Mouse (Mus musculus): Measurements from ENCODE around the gene Dynlt1f. TPM values are rescaled to one million over a fixed set of nuclear protein-coding genes. Genes with fewer than 3 reads are reported as not detected.
"Not testable (repeated sequence)": the region's sequence is repeated elsewhere in the genome, so short reads cannot be mapped to it uniquely, and the experiment has no call there.

Gene Dynlt1f
- polyA plus RNA-seq (2015; fragmentation: Nextera tagmentation; extraction: Ambion mirVana): 234 and 259 TPM in 2 replicates

- H3K9me3 ChIP-seq (replicated peaks); H3K36me3 ChIP-seq; H3K4me1 ChIP-seq; H3K27me3 ChIP-seq: not testable (repeated sequence)
- peak within 1 kb of the TSS; percentile 58 for H3K4me2 ChIP-seq
- H3K4me3 ChIP-seq (replicated peaks): peak within 1 kb of the TSS; percentile 61
- H3K27ac ChIP-seq: peak within 1 kb of the TSS; percentile 78
- 4% methylated on average over 24 of the region's 33 CpGs for WGBS
- peak; percentile 97 for ATAC-seq (replicated peaks; ENCODE audit: low FRiP score)
- peak within 1 kb of the TSS; percentile 57 for H3K9ac ChIP-seq
Observed at GRCm38 (mm10) chr17:6655567-6656281, at the start of gene Dynlt1f. TSS of gene Dynlt1f (minus strand) at chr17:6655900.

DNA sequence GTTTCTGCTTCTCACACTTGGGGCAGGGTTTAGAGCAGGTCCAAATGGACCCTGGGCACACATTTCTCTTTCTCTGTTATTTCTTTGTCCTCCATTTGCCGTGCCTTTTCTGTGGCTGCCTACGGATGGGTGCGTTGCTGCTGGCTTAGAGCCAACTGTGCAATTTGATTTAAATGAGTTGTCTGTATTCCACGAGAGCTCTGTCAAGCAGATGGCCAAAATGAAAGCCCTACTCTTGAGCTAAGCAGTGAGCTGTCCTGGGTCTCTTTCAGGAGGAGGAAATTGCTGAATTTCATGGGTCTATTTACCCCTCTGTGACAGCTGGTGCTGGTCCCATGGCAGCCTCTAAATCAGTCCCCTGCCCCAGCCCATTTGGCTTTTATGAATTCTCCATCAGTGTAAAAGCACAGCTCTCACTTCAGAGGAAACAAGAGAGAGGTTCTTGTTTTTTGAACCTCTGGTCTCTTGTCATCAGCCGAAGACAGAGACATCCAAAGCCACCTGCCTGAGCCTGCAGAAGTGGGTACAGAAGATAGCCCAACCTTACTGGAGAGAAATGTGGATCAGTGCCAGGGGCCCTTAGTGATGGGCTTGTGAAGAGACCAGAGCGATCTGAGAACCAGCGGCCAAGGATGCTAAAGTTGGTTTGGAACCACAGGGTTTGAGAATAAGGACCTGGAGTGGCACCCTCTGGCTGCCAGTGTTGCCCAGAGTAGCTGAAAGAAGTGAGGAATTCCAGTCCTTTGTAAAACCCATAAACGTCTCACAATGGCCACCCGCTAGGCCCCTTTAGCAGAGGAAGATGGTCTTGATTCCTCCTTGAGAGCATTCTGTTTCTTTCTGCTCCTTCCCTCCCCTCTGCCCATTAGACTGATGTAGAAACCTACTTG, 47.9 kb upstream of the Dynlt1f start:
- not testable (repeated sequence) for H3K4me1 ChIP-seq; H3K4me2 ChIP-seq; H3K27me3 ChIP-seq; H3K9ac ChIP-seq; H3K4me3 ChIP-seq (replicated peaks); H3K27ac ChIP-seq; H3K36me3 ChIP-seq; ATAC-seq (replicated peaks; ENCODE audit: low FRiP score); H3K9me3 ChIP-seq (replicated peaks)
- 54% methylated on average over 9 of the region's 9 CpGs for WGBS

DNA sequence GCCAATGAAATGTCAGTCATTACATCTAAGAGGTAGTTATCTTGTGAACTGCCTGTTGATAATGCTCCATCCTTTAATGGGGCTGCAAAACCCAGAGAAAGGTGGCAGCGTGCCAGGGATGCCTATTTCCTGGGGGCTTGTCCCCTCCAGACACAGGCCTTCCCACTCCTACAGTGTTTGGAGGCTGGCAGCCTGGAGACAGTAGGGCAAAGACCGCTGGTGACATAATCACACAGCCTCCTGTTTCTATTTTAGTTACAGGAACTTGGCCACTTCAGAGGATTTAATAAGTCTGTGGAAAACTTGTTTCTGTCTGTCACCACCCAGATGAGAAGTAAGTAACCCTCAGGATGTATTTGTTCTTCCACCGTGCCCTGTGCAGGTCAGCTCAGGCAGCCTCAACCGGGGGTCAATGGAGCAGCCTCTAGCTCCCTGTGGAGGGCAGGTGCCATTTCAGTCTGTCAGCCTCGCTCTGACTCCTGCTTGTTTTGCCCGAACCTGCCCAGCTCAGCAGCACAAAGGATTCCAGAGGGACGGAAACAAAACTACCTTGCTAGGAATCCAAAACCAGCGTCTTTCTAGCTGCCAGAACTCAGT, 47.0 kb upstream of the Dynlt1f start:
- H3K4me1 ChIP-seq; H3K27me3 ChIP-seq; H3K36me3 ChIP-seq; H3K4me2 ChIP-seq; H3K4me3 ChIP-seq (replicated peaks); H3K27ac ChIP-seq; H3K9me3 ChIP-seq (replicated peaks); H3K9ac ChIP-seq; ATAC-seq (replicated peaks; ENCODE audit: low FRiP score): not testable (repeated sequence)
- 59% methylated on average over 2 of the region's 8 CpGs for WGBS

GRCm38 (mm10) chr17:6700077-6700476, 44.4 kb upstream of the Dynlt1f start:
- not testable (repeated sequence) for H3K27me3 ChIP-seq; H3K27ac ChIP-seq; H3K9ac ChIP-seq; H3K36me3 ChIP-seq; H3K4me2 ChIP-seq; H3K4me1 ChIP-seq; ATAC-seq (replicated peaks; ENCODE audit: low FRiP score); H3K9me3 ChIP-seq (replicated peaks); H3K4me3 ChIP-seq (replicated peaks)
- 76% methylated on average over 4 of the region's 7 CpGs for WGBS

DNA sequence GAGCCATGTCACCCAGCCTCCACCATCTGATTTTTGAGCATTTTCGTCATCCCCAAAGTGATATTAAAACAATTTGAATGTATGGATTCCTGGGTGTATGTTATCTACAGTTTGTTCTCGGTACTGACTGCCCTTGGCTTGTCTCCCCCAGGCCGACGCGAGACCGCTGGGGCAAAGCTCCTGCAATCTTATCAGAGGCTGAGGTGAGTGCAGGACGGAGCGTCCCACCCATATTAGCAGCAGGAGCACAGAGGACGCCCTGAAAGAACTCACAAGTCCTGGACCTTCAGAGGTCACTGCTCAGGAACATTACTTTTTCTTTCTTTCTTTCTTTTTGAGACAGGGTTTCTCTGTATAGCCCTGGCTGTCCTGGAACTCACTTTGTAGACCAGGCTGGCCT, 43.8 kb upstream of the Dynlt1f start:
- H3K9me3 ChIP-seq (replicated peaks); ATAC-seq (replicated peaks; ENCODE audit: low FRiP score); H3K4me2 ChIP-seq; H3K9ac ChIP-seq; H3K27ac ChIP-seq; H3K27me3 ChIP-seq; H3K36me3 ChIP-seq; H3K4me3 ChIP-seq (replicated peaks); H3K4me1 ChIP-seq: not testable (repeated sequence)
- WGBS: 90% methylated on average over 9 of the region's 9 CpGs

GRCm38 (mm10) chr17:6697224-6697775, 41.6 kb upstream of the Dynlt1f start:
- WGBS: 22% methylated on average over 4 of the region's 4 CpGs
- not testable (repeated sequence) for H3K36me3 ChIP-seq; H3K27ac ChIP-seq; H3K4me1 ChIP-seq; H3K9me3 ChIP-seq (replicated peaks); H3K4me2 ChIP-seq; H3K27me3 ChIP-seq; H3K4me3 ChIP-seq (replicated peaks); H3K9ac ChIP-seq
- ATAC-seq (replicated peaks; ENCODE audit: low FRiP score): peak; percentile 69; the same call in 1 of the 2 replicates

GRCm38 (mm10) chr17:6696521-6696920, 40.8 kb upstream of the Dynlt1f start:
- not testable (repeated sequence) for H3K4me1 ChIP-seq; H3K27ac ChIP-seq; H3K27me3 ChIP-seq; ATAC-seq (replicated peaks; ENCODE audit: low FRiP score); H3K9me3 ChIP-seq (replicated peaks); H3K4me2 ChIP-seq; H3K4me3 ChIP-seq (replicated peaks); H3K36me3 ChIP-seq; H3K9ac ChIP-seq
- WGBS: 52% methylated on average over 8 of the region's 8 CpGs

DNA sequence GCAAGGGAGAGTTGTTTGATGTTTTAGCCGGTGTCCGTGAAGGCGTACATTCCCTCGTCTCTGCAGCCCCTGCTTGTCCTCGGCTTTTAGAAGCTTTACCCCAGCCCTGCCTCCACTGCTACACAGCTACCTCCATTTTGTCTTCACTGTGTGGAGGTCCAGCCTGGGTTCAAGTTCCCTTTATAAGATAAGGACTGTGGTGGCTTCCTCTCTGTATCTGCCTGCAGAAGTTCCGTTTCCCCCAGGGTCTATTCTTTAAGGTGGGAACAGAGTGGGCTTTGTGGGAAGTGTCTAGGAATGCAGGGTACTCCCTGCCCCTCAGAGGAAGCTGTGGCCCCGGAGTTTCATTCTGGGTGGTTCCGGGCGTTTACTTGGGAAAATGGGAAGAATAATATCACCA, 40.0 kb upstream of the Dynlt1f start:
- not testable (repeated sequence) for H3K4me2 ChIP-seq; H3K4me1 ChIP-seq; H3K9ac ChIP-seq; H3K4me3 ChIP-seq (replicated peaks); H3K27me3 ChIP-seq; ATAC-seq (replicated peaks; ENCODE audit: low FRiP score); H3K9me3 ChIP-seq (replicated peaks); H3K36me3 ChIP-seq; H3K27ac ChIP-seq
- 78% methylated on average over 9 of the region's 9 CpGs for WGBS

GRCm38 (mm10) chr17:6691596-6691995, 35.9 kb upstream of the Dynlt1f start:
- not testable (repeated sequence) for H3K27me3 ChIP-seq; H3K4me2 ChIP-seq; H3K9ac ChIP-seq; H3K36me3 ChIP-seq; H3K4me3 ChIP-seq (replicated peaks); H3K27ac ChIP-seq; ATAC-seq (replicated peaks; ENCODE audit: low FRiP score); H3K4me1 ChIP-seq; H3K9me3 ChIP-seq (replicated peaks)
- WGBS: 5% methylated on average over 2 of the region's 2 CpGs

GRCm38 (mm10) chr17:6689344-6689743, 33.6 kb upstream of the Dynlt1f start:
- 94% methylated on average over 2 of the region's 4 CpGs for WGBS
- not testable (repeated sequence) for H3K4me3 ChIP-seq (replicated peaks); H3K9ac ChIP-seq; H3K36me3 ChIP-seq; H3K4me1 ChIP-seq; H3K27ac ChIP-seq; H3K4me2 ChIP-seq; H3K27me3 ChIP-seq; ATAC-seq (replicated peaks; ENCODE audit: low FRiP score); H3K9me3 ChIP-seq (replicated peaks)

DNA sequence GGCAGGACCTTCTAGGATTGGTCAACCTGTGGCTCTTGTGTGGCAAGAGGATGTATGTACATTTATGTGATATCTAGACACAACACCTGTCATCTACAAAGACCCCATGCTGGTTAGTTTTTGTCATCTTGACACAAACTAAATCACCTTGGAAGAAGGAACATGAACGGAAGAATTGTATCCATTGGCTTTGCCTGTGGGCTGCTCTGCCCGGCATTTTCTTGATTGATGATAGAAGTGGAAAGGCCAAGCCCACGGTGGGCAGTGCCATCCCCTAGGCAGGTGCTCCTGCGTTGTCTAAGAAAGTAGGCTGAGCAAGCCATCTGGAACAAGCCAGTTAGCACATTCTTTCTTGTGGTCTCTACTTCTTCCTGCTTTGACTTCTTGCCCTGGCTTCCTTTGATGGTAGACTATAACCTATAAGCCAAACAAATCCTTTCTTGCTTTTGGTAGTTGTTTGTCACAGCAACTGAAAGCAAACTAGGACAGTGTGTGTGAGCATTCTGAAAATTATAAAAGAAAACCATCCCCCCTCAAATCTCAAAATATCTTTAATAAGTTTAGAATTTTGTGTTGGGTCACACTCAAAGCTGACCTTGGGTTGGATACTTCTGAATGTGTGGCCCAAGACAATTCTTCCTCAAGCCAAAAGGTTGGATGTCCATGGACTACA, 30.7 kb upstream of the Dynlt1f start:
- not testable (repeated sequence) for H3K4me2 ChIP-seq

More for the DNA sequence above, 30.7 kb upstream of the Dynlt1f start:
- H3K27me3 ChIP-seq; H3K4me3 ChIP-seq (replicated peaks); H3K9ac ChIP-seq; H3K4me1 ChIP-seq; H3K27ac ChIP-seq; H3K36me3 ChIP-seq; H3K9me3 ChIP-seq (replicated peaks); ATAC-seq (replicated peaks; ENCODE audit: low FRiP score): not testable (repeated sequence)
- 97% methylated on average over 2 of the region's 4 CpGs for WGBS

All from kidney, embryonic 15.5 days (tissue).